Mouse (Mus musculus): ENCODE results near the gene Fbp1.
A peak's percentile ranks its signal among the peaks of the same experiment; 100 is the strongest.
"Not testable (repeated sequence)": the region's sequence is repeated elsewhere in the genome, so short reads cannot be mapped to it uniquely, and the experiment has no call there.

The Fbp1 gene

DNA sequence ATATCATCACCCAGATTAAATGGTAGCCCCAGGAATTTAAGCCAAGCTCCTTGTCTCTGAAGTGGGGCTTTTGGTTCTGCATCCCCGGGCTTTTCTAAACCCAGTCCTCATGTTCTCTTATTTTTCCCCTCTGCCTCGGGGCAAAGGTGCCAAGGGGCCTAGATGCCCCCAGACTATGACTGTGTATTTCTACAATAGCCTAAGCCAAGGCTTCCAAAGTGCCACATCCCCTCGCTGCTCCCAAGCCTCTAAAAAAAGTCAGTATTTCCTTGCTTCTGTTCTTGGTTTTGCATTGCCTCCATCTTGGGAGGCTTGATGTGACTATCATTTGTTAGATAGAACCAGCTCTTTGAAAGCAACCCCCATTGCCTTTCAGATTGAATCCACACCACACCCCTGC, 3.5 kb downstream of the Fbp1 start:
- DNase-seq (ENCODE audit: low spot score in 2 of 2): no peak

DNA sequence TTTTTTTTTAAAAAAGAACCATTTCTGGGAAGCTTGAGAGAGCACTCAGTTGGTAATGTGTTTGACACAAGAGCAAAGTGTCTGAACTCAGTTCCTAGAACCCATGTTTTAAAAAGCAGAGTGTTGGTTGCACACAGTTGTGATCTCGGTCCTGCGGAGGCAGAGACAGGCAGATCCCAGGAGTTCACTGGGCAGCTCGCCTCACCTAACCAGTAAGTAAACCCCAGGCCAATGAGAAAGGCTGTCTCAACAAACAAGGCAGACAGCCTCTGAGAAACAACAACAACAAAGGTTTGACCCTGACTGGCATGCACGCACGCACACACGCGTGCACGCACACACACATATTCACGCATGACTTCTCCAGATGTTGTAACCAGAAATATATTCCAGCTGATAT, 4.2 kb downstream of the Fbp1 start:
- no peak for DNase-seq (ENCODE audit: low spot score in 2 of 2)

DNA sequence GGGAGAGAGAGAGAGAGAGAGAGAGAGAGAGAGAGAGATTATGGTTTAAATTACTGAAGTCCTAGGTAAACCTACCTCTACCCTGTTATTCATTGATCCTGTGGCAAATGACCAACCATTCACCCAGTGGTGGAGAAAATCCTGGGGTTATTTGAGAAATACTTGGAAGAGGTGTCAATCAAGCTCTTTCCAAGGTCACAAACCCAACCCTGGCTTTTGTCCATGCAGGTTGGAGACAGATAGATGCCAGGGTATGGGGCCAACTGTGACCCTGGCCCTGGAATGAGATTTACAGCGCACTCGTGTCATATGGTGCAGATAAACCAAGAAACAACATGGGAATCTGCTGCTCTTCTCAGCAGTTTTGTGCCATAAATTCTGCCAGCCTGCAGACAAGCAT, 4.6 kb downstream of the Fbp1 start:
- DNase-seq (ENCODE audit: low spot score in 2 of 2): no peak

- no peak for DNase-seq (ENCODE audit: low spot score in 2 of 2)
Measured at GRCm38 (mm10) chr13:62882856-62883255, 5.2 kb downstream of the Fbp1 start.

DNA sequence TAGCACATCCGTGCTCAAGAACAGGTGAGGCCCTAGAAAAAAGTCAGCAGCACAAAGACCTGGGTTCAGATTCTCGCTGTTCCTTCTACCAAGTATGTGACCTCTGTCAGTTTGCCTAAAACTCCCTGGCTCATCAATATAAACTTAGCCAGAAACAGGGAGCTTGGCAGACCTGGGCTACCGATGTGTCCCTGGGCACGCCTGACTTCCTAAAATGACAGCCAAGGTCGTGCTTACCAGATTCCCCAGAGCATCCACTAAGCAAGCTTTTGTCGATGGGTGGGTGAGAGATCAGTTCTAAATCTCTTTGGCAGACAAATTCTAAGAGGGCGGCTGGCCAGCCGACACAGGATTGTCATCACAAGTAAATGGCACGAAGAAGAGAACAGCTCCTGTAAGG, 6.7 kb downstream of the Fbp1 start:
- no peak for DNase-seq (ENCODE audit: low spot score in 2 of 2)

- peak in 1 of 2 experiments; percentile 30 for DNase-seq (ENCODE audit: low spot score in 2 of 2)
Measured at GRCm38 (mm10) chr13:62879831-62880615, 8.1 kb downstream of the Fbp1 start.

GRCm38 (mm10) chr13:62879411-62879810, 8.7 kb downstream of the Fbp1 start:
- no peak for DNase-seq (ENCODE audit: low spot score in 2 of 2)

DNA sequence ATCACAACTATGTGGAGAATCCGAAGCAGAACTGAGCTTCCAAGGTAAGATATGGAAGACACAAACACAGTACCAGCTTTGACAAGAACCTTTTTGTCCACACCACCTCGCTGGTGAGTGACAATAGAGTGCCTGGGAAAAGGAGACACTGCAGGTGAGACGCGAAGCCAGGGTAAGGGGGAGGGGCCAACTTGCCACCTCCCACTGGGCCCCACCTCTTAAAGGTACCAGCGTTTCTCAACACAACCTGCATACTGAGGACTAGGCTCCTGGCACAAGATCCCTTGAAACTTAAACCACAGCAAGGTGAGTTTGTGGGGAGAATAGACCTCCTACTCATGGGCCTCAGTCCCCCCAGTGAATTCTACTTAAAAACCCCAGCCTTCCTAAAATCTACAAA, 10.8 kb downstream of the Fbp1 start:
- DNase-seq (ENCODE audit: low spot score in 2 of 2): no peak

- DNase-seq (ENCODE audit: low spot score in 2 of 2): no peak
Measured at GRCm38 (mm10) chr13:62876111-62876510, 12.0 kb downstream of the Fbp1 start.

GRCm38 (mm10) chr13:62872252-62872651, 15.8 kb downstream of the Fbp1 start:
- no peak for DNase-seq (ENCODE audit: low spot score in 2 of 2)

DNA sequence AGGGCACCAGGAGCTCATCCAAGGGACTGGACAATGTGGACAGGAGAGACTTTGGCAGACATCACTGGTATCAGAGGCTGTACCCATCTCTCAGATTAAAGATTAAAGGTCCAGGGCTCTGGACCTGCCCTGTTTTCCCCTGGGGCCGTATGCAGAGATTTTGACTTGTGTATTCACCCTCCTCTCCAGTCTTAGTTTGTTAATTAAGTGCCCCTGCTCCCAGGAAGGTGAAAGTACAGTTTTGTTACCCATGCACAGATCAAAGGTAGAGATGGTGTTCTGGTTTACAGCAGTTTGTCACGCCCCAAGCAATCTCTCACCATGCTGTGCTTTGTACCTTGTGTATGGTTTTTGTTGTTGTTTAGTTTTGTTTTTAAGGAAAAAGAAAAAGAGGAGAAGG, 17.5 kb downstream of the Fbp1 start:
- DNase-seq (ENCODE audit: low spot score in 2 of 2): no peak

GRCm38 (mm10) chr13:62866817-62867216, 21.3 kb downstream of the Fbp1 start:
- DNase-seq (ENCODE audit: low spot score in 2 of 2): no peak

DNA sequence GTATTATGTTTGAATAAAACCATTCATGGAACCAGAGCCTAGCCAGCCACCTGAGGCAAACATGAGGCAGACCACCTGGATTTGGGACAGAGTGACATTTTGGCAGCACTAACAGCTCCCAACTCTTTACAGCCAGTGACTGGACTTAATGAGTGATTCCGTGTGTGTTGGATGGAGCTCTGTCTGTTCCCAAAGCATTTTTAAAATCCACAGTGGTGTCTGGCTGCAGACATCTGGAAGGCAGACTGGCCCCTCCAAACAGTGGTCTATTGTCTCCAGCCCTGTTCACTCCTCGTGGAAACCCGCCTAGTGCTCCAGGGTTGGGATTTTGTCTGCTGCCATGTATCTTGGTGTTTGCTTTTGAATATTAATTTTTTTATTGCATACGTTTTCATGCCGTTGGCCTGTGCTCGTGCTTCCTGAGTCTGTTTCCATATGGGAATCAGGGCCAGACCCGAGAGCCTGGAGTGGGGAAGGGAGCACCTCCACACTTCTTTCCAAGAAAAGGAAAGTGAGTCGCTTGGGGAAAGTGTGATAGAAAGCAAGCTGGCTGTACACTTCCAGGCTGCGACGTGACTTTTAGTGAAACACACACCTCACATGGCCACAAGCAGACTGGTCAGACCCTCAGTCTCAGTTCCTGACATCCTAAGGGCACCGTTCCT, 22.3 kb downstream of the Fbp1 start:
- DNase-seq (ENCODE audit: low spot score in 2 of 2): no peak

DNA sequence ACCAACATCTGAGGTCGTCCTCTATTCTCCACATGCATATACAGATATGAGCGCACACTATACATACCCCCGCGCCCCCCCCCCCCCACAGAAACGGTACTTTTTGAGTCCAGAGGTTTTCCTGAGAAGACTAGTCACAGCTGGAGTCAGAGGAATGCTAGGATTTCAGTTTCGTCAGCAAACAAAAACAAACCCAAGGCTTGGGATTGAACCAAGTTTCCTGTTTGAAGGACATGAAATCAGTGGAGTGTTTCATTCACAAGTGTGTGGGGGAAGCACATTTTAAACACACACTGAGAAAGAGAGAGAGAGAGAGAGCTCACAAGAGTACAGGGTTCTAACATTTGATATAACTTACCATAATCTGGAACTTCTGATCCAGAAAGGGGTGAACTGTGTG, 24.3 kb downstream of the Fbp1 start:
- DNase-seq (ENCODE audit: low spot score in 2 of 2): no peak

DNA sequence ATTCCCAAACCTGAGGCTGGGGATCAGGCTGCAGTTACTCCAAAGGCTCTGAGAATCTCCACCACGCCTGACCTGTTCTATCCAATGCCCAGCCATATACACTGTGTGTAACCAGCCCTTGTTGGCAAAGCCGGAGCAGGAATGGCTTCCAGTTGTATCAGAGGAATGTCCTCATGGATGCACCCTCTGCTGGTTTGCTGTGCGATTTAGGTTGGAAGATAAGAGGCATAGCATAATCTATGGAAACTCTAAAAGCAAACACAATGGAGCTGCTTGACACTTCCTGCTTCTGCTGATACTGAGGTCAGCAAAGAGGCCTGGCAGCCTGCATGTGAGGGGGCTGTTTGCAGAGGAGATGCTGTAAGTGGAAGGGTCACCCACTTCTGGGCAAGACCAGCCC, 25.2 kb downstream of the Fbp1 start:
- DNase-seq (ENCODE audit: low spot score in 2 of 2): no peak

- no peak for DNase-seq (ENCODE audit: low spot score in 2 of 2)
Measured at GRCm38 (mm10) chr13:62860068-62860467, 28.0 kb downstream of the Fbp1 start.

- not testable (repeated sequence) for DNase-seq (ENCODE audit: low spot score in 2 of 2)
Measured at GRCm38 (mm10) chr13:62859251-62859650, 28.8 kb downstream of the Fbp1 start.

DNA sequence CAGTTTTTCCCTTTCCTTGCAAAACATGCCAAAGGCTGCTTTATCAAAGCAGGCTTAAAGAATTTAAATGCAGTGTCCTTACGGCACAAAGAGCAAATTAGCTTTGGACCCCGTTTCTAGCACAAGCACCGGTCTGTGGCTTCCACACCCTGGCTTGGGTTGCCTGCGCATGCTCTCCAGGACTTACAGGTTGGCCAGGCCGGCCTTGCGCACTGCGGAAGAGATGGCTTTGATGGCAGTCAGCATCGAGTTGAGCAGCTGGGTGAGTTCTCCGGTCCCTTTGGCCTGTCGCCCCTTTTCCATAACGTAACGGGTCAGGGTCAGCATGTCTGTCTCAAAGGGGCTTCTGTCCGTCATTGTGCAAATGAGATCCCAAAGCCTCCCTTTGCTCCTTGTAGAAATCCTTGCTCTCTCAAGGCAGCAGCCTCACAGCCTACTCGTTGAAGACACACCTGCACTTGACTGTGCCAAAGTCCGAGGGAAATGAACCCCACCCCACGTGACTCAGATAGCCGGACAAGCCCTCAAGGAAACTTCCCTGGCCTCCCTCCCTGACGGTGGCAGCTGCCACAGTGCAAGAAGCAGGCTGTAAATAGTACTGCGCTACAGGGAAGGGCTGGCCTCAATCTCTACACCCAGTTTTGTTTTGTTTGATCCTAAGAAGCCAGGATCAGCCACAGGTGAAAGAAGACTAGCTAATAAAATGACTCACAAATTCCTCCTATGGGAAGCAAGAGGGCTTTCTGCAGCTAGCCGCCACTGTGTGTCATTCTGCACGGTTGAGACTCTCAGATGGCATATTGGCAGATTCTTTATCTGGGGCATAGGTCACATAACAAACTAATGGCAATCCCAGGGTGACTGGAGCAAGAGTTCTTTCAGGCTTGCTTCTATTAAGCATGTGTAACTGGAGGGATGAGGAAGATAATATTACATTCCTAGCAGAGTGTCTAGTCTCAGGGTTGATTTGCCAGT, 29.9 kb downstream of the Fbp1 start, which contains the start of gene Fbp2:
TSS of gene Fbp2 (minus strand) at position 482 of the 975 bp plus-strand sequence.
- DNase-seq (ENCODE audit: low spot score in 2 of 2): no peak

DNA sequence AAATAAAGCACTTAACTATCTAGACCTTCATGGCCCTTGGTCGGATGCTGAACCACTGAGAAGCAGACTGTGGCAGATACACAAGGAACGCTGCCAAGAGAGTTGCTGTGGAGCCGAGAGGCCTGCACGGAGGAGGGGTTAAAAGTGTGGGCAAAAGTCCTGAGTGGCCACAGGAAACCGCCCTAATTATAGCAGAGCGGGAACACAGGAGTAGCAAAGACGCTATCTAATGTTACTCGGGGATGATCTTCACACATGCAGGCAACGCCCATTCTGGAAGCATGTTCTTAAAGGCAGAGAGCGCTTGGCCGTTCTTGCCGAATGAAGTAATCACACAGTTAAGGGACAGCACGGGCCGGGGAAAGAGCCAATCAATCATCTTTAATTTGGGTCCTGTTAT, 31.2 kb downstream of the Fbp1 start:
- DNase-seq (ENCODE audit: low spot score in 2 of 2): no peak

- DNase-seq (ENCODE audit: low spot score in 2 of 2): peak; percentile 41 to 70
Measured at GRCm38 (mm10) chr13:62856305-62856675, 31.8 kb downstream of the Fbp1 start.

- no peak for DNase-seq (ENCODE audit: low spot score in 2 of 2)
Measured at GRCm38 (mm10) chr13:62855396-62856304, 32.4 kb downstream of the Fbp1 start.

All from spleen, postnatal 10 days (tissue).